Mouse (Mus musculus): Measurements from ENCODE around the gene Fbxo45.
"Not testable (repeated sequence)": the region's sequence is repeated elsewhere in the genome, so short reads cannot be mapped to it uniquely, and the experiment has no call there.

Gene Fbxo45

GRCm38 (mm10) chr16:32246952-32247370 lies at the start of gene Fbxo45, which contains the start of gene Wdr53:
Gene Fbxo45 (minus strand): TSS chr16:32247158.
Gene Wdr53 (plus strand): TSS chr16:32247227.
- DNase-seq: peak; percentile 99

- DNase-seq: no peak
Measured at GRCm38 (mm10) chr16:32291821-32292220, 44.9 kb upstream of the Fbxo45 start.

- no peak for DNase-seq
Measured at GRCm38 (mm10) chr16:32282608-32283007, 35.6 kb upstream of the Fbxo45 start.

GRCm38 (mm10) chr16:32280211-32280610 lies 33.3 kb upstream of the Fbxo45 start:
- DNase-seq: no peak

GRCm38 (mm10) chr16:32278396-32278795 lies 31.4 kb upstream of the Fbxo45 start:
- no peak for DNase-seq

- DNase-seq: peak; percentile 93
Measured at GRCm38 (mm10) chr16:32277308-32278256, 30.6 kb upstream of the Fbxo45 start, which contains the start of gene Rnf168. Gene Rnf168 (plus strand): TSS chr16:32277459.

- DNase-seq: no peak
Measured at GRCm38 (mm10) chr16:32275830-32276229, 28.9 kb upstream of the Fbxo45 start.

DNA sequence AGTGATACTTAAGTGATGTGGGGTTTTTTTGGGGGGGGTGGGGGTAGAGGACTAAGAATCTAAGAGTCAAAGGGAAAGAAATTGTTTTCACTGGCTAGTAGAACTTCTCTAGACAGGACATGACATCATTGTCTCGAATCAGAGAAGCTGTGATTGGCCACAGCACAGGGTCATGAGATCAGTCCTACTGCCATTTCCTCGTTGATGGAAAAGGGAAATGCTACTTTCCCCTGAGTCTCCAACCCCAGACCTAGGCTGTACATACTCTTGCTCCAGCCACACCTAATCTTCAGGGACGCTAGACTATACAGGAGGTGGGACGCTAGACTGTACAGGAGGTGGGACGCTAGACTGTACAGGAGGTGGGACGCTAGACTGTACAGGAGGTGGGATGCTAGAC lies 28.1 kb upstream of the Fbxo45 start:
- DNase-seq: no peak

DNA sequence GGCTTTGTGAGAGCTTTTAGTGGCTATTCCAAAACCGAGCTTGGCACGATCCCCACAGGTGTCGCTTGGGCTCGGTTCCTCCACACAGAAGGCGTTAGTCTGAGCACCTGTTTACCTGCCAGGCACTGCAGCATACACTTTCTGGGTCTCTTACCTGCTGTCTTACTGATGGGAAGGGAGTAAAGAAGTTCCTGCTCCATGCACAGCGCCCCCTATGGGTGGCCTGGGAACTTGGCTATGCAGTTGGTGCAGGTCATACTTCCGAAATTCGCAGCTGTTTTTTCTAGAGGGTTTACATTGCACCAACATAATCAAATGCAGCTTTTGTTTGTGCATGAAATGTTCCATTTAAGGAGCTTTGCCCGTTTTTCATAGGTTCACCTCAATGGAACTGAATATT lies 26.4 kb upstream of the Fbxo45 start:
- no peak for DNase-seq

DNA sequence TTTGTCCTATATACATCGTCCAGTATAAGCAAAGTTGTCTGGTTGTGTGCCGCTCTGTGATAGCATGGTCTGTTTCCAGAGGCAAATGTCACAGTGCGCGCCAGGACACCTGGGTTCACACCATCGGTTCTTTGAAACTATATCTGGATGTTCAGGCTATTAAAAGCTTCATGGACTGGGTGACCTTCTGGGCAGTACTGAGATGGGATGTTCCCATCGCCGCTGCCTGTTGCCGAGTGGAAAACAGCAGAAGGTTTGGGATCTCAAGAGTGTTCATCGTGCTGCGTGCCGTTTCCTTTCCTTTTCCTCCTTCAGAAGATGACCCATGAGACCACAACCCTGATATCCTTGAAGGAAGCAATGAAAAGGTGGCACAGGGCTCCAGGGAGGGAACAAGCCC lies 24.3 kb upstream of the Fbxo45 start, which contains the start of gene Smco1:
Gene Smco1 (plus strand): TSS at position 178 of the 400 bp plus-strand sequence.
- no peak for DNase-seq

- not testable (repeated sequence) for DNase-seq
Measured at GRCm38 (mm10) chr16:32264225-32264624, 17.3 kb upstream of the Fbxo45 start.

- DNase-seq: peak; percentile 66
Measured at GRCm38 (mm10) chr16:32246351-32246791, 587 bp downstream of the Fbxo45 start.

DNA sequence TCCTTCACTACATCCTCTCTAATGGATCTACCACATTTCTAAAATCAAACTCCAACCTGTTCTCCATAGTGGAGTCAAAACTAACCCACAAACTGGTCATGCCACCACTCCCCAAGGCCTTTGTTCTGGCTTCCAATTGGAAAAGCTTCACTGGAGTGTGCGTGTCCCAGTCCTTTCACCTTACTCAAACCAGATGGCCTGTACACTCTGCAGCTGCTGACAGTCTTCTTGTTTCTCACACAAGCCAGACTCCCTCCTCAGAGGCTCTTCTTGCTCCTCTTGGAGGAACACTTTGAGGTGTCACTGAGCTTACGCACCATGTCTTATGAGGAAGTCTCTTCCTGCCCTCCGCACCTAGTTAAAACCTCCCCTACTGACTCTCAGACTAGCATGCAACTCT lies 3.1 kb downstream of the Fbxo45 start:
- DNase-seq: no peak

DNA sequence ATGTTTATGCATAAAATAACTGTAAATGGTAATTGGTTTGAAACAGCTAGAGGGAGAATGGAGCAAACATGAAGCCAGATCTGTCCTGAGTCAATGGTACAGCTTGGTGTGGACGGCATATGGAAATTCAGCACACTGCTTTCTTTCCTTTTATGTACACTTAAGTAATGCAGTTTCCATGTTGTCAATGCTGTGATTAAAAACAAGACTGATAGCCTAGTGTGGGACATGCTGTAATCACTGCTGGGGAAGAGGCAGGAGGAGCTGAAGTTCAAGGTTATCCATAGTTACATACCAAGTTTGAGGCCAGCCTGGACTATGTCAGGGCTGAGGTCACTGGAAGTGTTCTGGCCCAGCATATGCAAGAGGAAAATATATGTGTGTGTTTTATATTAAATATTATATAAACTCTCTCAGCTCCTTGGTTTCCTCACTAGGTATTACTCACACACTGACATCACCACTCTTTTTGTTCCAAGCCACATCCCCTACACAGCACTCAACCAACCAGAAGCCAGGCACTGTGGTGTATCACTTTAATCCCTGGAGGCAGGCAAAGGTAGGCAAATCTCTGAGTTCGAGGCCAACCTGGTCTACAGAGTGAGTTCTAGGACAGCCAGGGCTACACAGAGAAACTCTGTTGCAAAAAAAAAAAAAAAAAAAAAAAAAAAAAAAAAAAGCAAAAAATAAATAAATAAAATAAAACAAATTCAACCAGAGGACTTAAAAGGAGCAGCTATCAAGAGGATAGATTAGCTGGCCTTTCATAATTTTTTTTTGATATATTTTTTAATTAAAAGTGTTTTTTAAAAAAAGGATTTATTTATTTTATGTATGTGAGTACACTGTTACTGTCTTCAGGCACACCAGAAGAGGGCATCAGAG lies 7.3 kb downstream of the Fbxo45 start:
- DNase-seq: no peak

GRCm38 (mm10) chr16:32237930-32238680 lies 8.9 kb downstream of the Fbxo45 start:
- DNase-seq: no peak

DNA sequence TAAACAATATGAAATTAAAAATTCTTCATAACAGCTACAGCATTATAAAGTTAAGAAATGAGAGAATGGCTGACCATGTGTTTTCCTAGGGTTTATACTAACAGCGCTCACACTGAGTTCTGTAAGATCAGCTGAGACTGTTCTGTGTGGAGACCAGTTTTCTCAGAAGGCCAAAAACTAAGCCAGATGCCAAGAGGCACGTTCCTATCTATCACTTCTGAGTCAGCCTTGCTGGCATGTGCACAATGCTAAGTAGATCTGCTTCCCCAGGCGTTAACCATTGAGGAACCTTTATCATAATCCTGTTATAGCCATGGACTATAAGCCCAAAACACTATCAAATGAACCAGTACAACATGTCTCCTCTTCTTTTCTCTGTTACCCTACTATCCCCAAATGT lies 14.9 kb downstream of the Fbxo45 start:
- DNase-seq: not testable (repeated sequence)

DNA sequence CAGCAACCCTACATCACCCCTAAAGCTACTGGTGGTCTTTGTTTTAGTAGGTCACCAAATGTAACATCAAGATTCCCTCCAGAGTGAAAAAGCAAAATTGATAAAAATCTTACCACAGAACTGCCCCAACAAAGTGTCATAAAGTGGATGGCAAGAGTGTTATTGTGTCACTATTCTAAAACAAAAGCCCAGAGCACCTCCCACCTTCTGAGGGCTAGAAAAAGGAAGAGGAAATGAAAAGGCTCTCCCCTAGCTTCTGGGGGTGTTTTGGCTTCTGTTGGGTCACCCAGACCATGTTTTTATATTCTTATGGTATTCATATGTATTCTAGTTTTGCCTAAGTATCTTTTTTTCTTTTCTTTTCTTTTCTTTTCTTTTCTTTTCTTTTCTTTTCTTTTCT lies 24.6 kb downstream of the Fbxo45 start:
- DNase-seq: no peak

GRCm38 (mm10) chr16:32221803-32222202 lies 25.2 kb downstream of the Fbxo45 start:
- DNase-seq: no peak

GRCm38 (mm10) chr16:32214804-32215576 lies 32.0 kb downstream of the Fbxo45 start:
- no peak for DNase-seq

DNA sequence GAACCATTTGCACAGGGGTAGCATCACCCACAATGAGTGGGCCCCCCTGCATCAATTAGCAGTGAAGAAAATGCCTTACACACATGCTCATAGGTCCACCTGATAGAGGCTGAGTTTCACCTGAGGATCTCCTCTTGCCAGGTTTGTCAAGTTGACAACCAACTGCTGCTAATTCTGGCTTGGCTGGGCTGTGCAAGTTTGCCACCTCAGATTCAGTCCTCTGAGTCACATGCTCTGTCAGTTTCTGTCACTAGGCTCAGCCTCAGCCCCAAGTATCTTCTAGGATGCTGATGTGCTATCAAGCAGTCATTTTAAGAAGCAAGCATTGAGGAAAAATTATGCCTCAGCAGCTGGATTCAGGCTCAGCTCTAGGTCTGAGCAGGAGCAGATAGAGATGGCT lies 32.8 kb downstream of the Fbxo45 start:
- no peak for DNase-seq

DNA sequence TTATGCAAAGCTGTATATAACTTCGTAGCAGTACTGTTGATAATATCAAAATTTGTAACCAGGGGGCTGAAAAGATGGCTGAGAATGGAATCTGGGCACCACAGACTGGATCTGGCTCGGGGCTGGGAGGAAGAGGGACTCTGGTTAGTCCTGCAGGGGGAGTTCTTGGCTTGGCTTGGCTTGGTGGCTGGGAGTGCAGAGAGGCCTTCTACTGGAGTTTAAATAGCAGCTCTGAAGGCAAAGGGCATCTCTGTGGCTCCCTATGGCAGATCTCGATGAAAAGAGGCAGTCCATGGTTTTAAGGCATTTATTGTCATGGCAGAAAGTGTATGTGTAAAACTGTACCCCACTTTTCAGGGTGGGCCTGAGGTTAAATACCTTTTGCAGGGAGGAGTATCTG lies 42.1 kb downstream of the Fbxo45 start:
- no peak for DNase-seq

- DNase-seq: peak; percentile 44
Measured at GRCm38 (mm10) chr16:32202681-32203080, 44.3 kb downstream of the Fbxo45 start.
